Mouse (Mus musculus) midbrain, embryonic 11.5 days (tissue): Measurements from ENCODE around the gene Gm35549. TPM values are rescaled to one million over a fixed set of nuclear protein-coding genes. Genes with fewer than 3 reads are reported as not detected.

Source experiments
- ATAC-seq: fragments of 200-750 bp; cut with Nextera tagmentation; 2 replicates; pipeline ENCODE4 v1.8.0; 2017; ENCODE audit warnings: moderate TSS enrichment, moderate library complexity; ENCODE audit not compliant: low FRiP score
- DNase-seq: peaks from one replicate; pipeline ENCODE4 v3.0.0; 2015; ENCODE audit warnings: low spot score; ENCODE audit errors: missing footprints
- H3K27ac ChIP-seq: fragments of 300-500 bp; sonication (generic); 2 replicates; pipeline ENCODE4 v1.5.1; 2014; ENCODE audit warnings: low read depth, low read length
- H3K27me3 ChIP-seq: fragments of 300-500 bp; sonication (generic); 2 replicates; pipeline ENCODE4 v1.6.1; 2014; ENCODE audit warnings: mild to moderate bottlenecking, low read length, moderate library complexity, mixed read lengths; ENCODE audit not compliant: control insufficient read depth, insufficient read depth
- H3K36me3 ChIP-seq: fragments of 300-500 bp; sonication (generic); 2 replicates; pipeline ENCODE4 v1.6.1; 2014; ENCODE audit warnings: mild to moderate bottlenecking, low read length, moderate library complexity, mixed read lengths; ENCODE audit not compliant: control insufficient read depth, insufficient read depth
- H3K4me1 ChIP-seq: fragments of 300-500 bp; sonication (generic); 2 replicates; pipeline ENCODE4 v1.6.1; 2014; ENCODE audit warnings: low read length; ENCODE audit not compliant: control insufficient read depth, insufficient read depth
- H3K4me2 ChIP-seq: fragments of 300-500 bp; sonication (generic); 2 replicates; pipeline ENCODE4 v1.6.1; 2014; ENCODE audit warnings: mild to moderate bottlenecking, moderate library complexity
- H3K4me3 ChIP-seq: fragments of 300-500 bp; sonication (generic); 2 replicates; pipeline ENCODE4 v1.5.1; 2014; ENCODE audit warnings: low read depth, low read length
- H3K9ac ChIP-seq: fragments of 300-500 bp; sonication (generic); 2 replicates; pipeline ENCODE4 v1.6.1; 2014; ENCODE audit warnings: low read length
- H3K9me3 ChIP-seq: fragments of 300-500 bp; sonication (generic); 2 replicates; pipeline ENCODE4 v1.6.1; 2016; ENCODE audit warnings: low read length; ENCODE audit not compliant: control insufficient read depth
- WGBS: fragments of 180-500 bp; shearing (Covaris S2); extraction: QIAGEN DNeasy Blood & Tissue Kit; methylation state at CpG from one replicate; pipeline ENCODE4 v1.1.7; 2014; 5-methylcytosine and 5-hydroxymethylcytosine counted together
- polyA plus RNA-seq: library from polyadenylated mRNA; unstranded; fragments of >200 nt; fragmentation: Nextera tagmentation; extraction: Ambion mirVana; gene quantifications from 2 replicates; pipeline ENCODE4 v1.2.1, GENCODE M21; 2014

Gm35549 gene
- polyA plus RNA-seq, 1 experiment from 2014 or later = 0.38 TPM

DNA sequence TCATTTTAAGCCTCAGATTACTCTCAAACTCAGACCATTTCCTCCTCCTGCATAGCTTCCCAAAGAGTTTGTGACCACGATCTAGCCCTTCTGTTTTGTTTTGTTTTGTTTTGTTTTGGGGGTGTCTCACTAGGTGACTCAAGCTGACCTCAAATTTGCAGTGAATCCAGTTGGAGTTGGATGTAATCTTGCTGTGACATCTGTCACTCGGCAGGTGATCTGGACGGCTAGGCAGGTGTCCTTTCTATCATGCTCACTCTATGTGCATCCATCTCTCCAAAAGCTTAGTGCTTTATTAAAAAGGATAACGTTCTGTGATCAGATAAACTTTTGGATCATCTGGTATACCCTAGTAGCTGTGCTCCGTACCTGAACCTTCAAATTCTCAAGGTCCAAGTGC lies 31.4 kb downstream of the Gm35549 start:
- Histone ChIP-seq H3K36me3 (no peaks in the 10 kb centered on the region), H3K4me3 (no peak overlapping the region), H3K27ac (no peak overlapping the region), H3K9me3 (no peaks in the 10 kb centered on the region), H3K27me3 (no peaks in the 10 kb centered on the region), H3K4me2 (no peak overlapping the region), H3K4me1 (no peaks in the 10 kb centered on the region), H3K9ac (no peak overlapping the region)
- WGBS = 83% methylated on average over 5 of the region's 5 CpGs
- DNase-seq = no peak
- ATAC-seq = no peak

DNA sequence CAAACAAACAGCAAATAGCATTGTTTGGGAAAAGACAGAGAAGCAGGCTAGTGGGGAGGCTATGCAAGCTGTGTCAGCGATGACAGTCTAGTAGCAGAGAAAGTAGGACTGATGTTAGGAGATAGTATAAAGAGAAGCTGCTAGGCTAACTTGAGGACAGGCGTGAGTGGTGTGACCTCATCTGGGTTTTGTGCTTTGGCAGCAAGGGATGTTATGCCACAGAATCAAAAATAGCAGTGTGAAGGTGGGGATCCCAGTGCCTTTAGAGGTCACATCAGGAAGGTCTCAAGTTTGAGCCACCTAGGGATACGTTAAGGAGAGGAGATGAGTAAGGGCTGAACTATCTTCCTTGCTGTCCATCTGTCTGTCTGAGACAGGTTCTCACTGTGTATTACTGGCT lies 33.6 kb downstream of the Gm35549 start:
- H3K36me3 ChIP-seq = no peaks in the 10 kb centered on the region
- H3K27me3 ChIP-seq = no peaks in the 10 kb centered on the region
- no peaks in the 10 kb centered on the region for H3K9me3 ChIP-seq
- H3K4me3 ChIP-seq = no peak overlapping the region
- no peak overlapping the region for H3K4me2 ChIP-seq
- 94% methylated on average over 3 of the region's 3 CpGs for WGBS
- DNase-seq (no peak), ATAC-seq (no peak)
- no peak overlapping the region for H3K27ac ChIP-seq
- no peak overlapping the region for H3K9ac ChIP-seq
- H3K4me1 ChIP-seq = 0 out of 2 replicates have a peak, but pooled peaks cover 4% of the 10 kb centered on the region

GRCm38 (mm10) chr9:122807186-122807585 lies 36.6 kb downstream of the Gm35549 start:
- Histone ChIP-seq H3K4me2 (no peak overlapping the region), H3K36me3 (no peaks in the 10 kb centered on the region), H3K4me3 (no peak overlapping the region), H3K27ac (no peak overlapping the region), H3K4me1 (0 out of 2 replicates have a peak, but pooled peaks cover 4% of the 10 kb centered on the region), H3K27me3 (no peaks in the 10 kb centered on the region), H3K9ac (no peak overlapping the region), H3K9me3 (no peaks in the 10 kb centered on the region)
- 94% methylated on average over 2 of the region's 2 CpGs for WGBS
- ATAC-seq (no peak), DNase-seq (no peak)

DNA sequence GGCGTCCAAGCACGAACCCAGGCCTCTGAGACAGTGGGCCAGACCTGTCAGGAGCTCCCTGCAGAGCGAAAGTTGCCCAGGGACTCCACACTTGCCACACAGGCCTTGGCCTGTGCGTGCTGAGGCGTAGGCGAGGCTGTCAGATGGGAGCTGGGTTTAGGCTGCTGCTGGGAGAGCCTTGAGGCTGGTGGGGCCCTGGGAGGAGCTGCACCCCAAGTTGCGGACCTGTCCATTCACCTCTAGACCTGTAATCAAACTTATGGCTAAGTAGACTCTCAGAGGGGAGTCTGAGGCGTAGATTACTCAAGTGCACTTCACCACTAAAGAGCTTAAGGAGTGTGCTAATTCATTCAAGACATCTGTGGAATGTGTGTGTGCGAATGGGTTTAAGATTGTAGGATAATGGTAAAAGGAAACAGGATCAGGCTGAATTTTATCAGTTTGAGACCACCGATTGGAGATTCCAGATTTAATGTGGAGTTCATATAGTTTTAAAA lies 37.9 kb downstream of the Gm35549 start:
- 13% methylated on average over 10 of the region's 10 CpGs for WGBS

DNA sequence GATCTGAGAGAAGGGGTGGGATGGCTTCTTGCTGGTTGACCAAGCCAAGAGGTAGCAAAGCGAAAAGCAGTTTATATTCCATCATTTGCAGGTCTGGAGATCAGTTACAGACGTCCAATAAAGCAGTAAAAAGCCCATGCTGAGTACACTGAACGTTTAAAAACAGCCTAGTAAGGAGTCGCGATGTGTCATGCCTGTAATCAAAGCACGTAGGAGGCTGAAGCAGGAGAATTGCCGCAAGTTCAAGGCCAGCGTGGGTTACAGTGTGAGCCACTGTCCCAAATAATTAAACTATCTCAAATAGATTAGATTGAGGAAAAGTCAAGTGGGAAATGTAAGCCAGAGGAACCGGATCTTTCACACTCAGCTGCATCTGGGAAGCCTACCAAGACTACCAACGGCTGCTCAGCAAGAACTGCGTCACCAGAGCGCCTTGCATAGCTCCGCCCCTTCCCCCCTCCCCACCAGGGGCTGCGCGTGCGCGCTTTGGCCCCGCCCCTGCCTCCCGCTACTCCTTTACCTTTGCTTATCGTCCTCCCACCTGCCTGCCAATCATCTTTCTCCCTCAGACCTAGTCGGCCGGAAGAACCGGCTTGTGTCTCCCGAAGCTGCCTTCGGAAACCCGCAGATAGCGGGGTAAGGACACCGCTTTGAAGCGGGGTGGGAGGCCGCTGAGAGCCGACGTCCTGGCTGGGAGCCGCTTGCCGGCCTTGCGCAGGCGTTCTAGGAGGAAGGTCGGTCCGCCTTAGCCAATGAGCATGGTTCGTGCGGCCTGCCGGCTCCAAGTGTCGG lies 38.6 kb downstream of the Gm35549 start, which contains the start of gene Tcaim:
Tcaim (plus strand) TSS at position 487 of the 792 bp plus-strand sequence.
- H3K9ac ChIP-seq = peak within 1 kb of the TSS; percentile 75
- no peaks in the 10 kb centered on the region for H3K36me3 ChIP-seq
- ATAC-seq (peak; percentile 99), DNase-seq (peak; percentile 99)
- H3K4me1 ChIP-seq = 0 out of 2 replicates have a peak, but pooled peaks cover 4% of the 10 kb centered on the region
- H3K27ac ChIP-seq = peak within 1 kb of the TSS; percentile 57; the same call in 1 of the 2 replicates
- H3K4me3 ChIP-seq = peak within 1 kb of the TSS; percentile 58
- no peaks in the 10 kb centered on the region for H3K9me3 ChIP-seq
- 8% methylated on average over 42 of the region's 42 CpGs for WGBS
- peak within 1 kb of the TSS; percentile 74 for H3K4me2 ChIP-seq
- H3K27me3 ChIP-seq = no peaks in the 10 kb centered on the region

More for the DNA sequence above, 37.9 kb downstream of the Gm35549 start:
- no peak for ATAC-seq
- H3K4me1 ChIP-seq = 0 out of 2 replicates have a peak, but pooled peaks cover 4% of the 10 kb centered on the region
- H3K4me2 ChIP-seq = peak overlapping the region; percentile 74
- no peaks in the 10 kb centered on the region for H3K9me3 ChIP-seq
- H3K36me3 ChIP-seq = no peaks in the 10 kb centered on the region
- no peaks in the 10 kb centered on the region for H3K27me3 ChIP-seq
- peak overlapping the region; percentile 58 for H3K4me3 ChIP-seq
- H3K27ac ChIP-seq = peak overlapping the region; percentile 57; the same call in 1 of the 2 replicates
- peak overlapping the region; percentile 75 for H3K9ac ChIP-seq
- no peak for DNase-seq

GRCm38 (mm10) chr9:122786534-122786933 lies 57.3 kb downstream of the Gm35549 start:
- Histone ChIP-seq H3K36me3 (no peaks in the 10 kb centered on the region), H3K4me2 (no peak overlapping the region), H3K4me3 (no peak overlapping the region), H3K4me1 (no peaks in the 10 kb centered on the region), H3K9me3 (no peaks in the 10 kb centered on the region), H3K27ac (no peak overlapping the region), H3K27me3 (no peaks in the 10 kb centered on the region), H3K9ac (no peak overlapping the region)
- no peak for ATAC-seq
- DNase-seq = no peak
- 97% methylated on average over 1 of the region's 1 CpGs for WGBS

DNA sequence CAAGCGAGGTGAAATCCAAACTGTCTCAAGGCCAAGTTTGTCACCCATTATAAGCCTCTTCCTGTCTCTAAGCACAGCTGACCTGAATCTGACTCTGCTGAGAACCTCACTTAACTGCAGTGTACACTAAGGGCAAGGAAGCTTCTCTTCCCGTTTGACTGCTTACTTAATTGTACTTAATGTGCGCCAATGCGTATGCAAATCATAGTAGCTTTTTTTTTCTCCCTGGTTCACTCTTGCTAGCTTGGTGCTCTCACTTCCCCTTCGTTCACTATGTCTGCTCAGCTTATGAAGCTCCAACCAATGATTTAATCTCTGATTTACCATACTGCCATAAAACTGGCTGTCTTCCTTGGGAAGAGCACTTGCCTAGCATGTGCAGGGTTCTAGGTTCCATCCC lies 58.6 kb downstream of the Gm35549 start:
- WGBS = 76% methylated on average over 5 of the region's 5 CpGs
- H3K27me3 ChIP-seq = no peaks in the 10 kb centered on the region
- H3K4me2 ChIP-seq = no peak overlapping the region
- no peaks in the 10 kb centered on the region for H3K4me1 ChIP-seq
- ATAC-seq = no peak
- H3K9me3 ChIP-seq = no peaks in the 10 kb centered on the region
- DNase-seq = no peak
- no peaks in the 10 kb centered on the region for H3K36me3 ChIP-seq
- no peak overlapping the region for H3K9ac ChIP-seq
- no peak overlapping the region for H3K4me3 ChIP-seq
- H3K27ac ChIP-seq = no peak overlapping the region

Other genes starting within 250 kb of the Gm35549 start
- not detected in 2 replicates for gene Topaz1, start 96.7 kb downstream of the Gm35549 start, polyA plus RNA-seq
- 5.7 and 5.8 TPM in 2 replicates for gene Tcaim, start 38.5 kb downstream of the Gm35549 start, polyA plus RNA-seq
- gene Zfp445, start 22.0 kb upstream of the Gm35549 start, polyA plus RNA-seq = 78.9 and 79.9 TPM in 2 replicates
- gene Zkscan7, start 41.6 kb upstream of the Gm35549 start, polyA plus RNA-seq = 2.6 and 3.3 TPM in 2 replicates
- 35.1 and 36.5 TPM in 2 replicates for gene Zfp105, start 79.0 kb upstream of the Gm35549 start, polyA plus RNA-seq
- gene 1110059G10Rik, start 107.0 kb upstream of the Gm35549 start, polyA plus RNA-seq = 37.0 and 38.9 TPM in 2 replicates
- 61.6 and 67.8 TPM in 2 replicates for gene Kif15, start 107.0 kb upstream of the Gm35549 start, polyA plus RNA-seq
- 19.2 and 23.1 TPM in 2 replicates for gene Tmem42, start 177.3 kb upstream of the Gm35549 start, polyA plus RNA-seq
- gene Tgm4, start 190.7 kb upstream of the Gm35549 start, polyA plus RNA-seq = 0.38 and 0.43 TPM in 2 replicates